Mouse (Mus musculus): Measurements from ENCODE around the gene Arhgef6. TPM values are rescaled to one million over a fixed set of nuclear protein-coding genes. Genes with fewer than 3 reads are reported as not detected.

Arhgef6 gene
- polyA plus RNA-seq, 1 experiment from 2014 or later = 8.8 TPM

GRCm38 (mm10) chrX:57182470-57182869, 156.1 kb downstream of the Arhgef6 start:
- Histone ChIP-seq H3K27me3 (no peaks in the 10 kb centered on the region), H3K4me3 (no peak overlapping the region), H3K27ac (no peak overlapping the region), H3K36me3 (no peaks in the 10 kb centered on the region), H3K4me1 (no peaks in the 10 kb centered on the region), H3K9me3 (no peaks in the 10 kb centered on the region), H3K4me2 (no peak overlapping the region), H3K9ac (no peak overlapping the region)
- no peak for ATAC-seq (ENCODE audit: insufficient number of reproducible peaks, insufficient read depth, low FRiP score, low TSS enrichment, low read depth)
- 77% methylated on average over 2 of the region's 2 CpGs for WGBS

Other genes with a start within 250 kb of the Arhgef6 start
- not detected in 2 replicates for gene Cd40lg, start 126.6 kb downstream of the Arhgef6 start, polyA plus RNA-seq (2015; fragmentation: Nextera tagmentation; extraction: Ambion mirVana)
- gene Rbmx, start 54.3 kb upstream of the Arhgef6 start, polyA plus RNA-seq (2015; fragmentation: Nextera tagmentation; extraction: Ambion mirVana) = 166 and 169 TPM in 2 replicates
- not detected in 2 replicates for gene Gm364, start 70.4 kb upstream of the Arhgef6 start, polyA plus RNA-seq (2015; fragmentation: Nextera tagmentation; extraction: Ambion mirVana)
- gene Gpr101, start 165.0 kb upstream of the Arhgef6 start, polyA plus RNA-seq (2015; fragmentation: Nextera tagmentation; extraction: Ambion mirVana) = 0.04 and 0.07 TPM in 2 replicates

All from embryonic facial prominence, embryonic 13.5 days (tissue).